Mouse (Mus musculus) C2C12 (cell line): ENCODE measurements around the gene Fem1a. TPM values are rescaled to one million over a fixed set of nuclear protein-coding genes. Genes with fewer than 3 reads are reported as not detected.

Experiments
- H3K27me3 ChIP-seq: one replicate; pipeline ENCODE4 v1.6.1; 2011; ENCODE audit not compliant: control insufficient read depth, insufficient read depth, insufficient read length
- H3K36me3 ChIP-seq: one replicate; pipeline ENCODE4 v1.6.1; 2011; ENCODE audit not compliant: control insufficient read depth, insufficient read depth
- H3K4me3 ChIP-seq: one replicate; pipeline ENCODE4 v1.5.1; 2011; ENCODE audit warnings: mild to moderate bottlenecking, control low read depth; ENCODE audit not compliant: poor library complexity, insufficient read depth, severe bottlenecking
- H3K79me2 ChIP-seq: one replicate; pipeline ENCODE4 v1.6.1; 2011; ENCODE audit not compliant: control insufficient read depth, insufficient read depth
- H3K79me3 ChIP-seq: one replicate; pipeline ENCODE4 v1.6.1; 2011; ENCODE audit warnings: low read depth, control low read depth
- H3ac ChIP-seq: one replicate; pipeline ENCODE3; 2011; ENCODE audit warnings: low read depth; ENCODE audit not compliant: control insufficient read depth, insufficient read length
- CEBPB ChIP-seq: IDR thresholded peaks from one replicate; pipeline ENCODE4 v1.6.1; 2011; ENCODE audit warnings: low read depth, mild to moderate bottlenecking, control low read depth, moderate library complexity
- CTCF ChIP-seq: IDR thresholded peaks from one replicate; pipeline ENCODE4 v1.5.1; 2011; ENCODE audit not compliant: control insufficient read depth, insufficient read depth, insufficient read length
- FOSL1 ChIP-seq: IDR thresholded peaks from one replicate; pipeline ENCODE4 v1.8.0; 2011; ENCODE audit warnings: mild to moderate bottlenecking, low read length; ENCODE audit not compliant: poor library complexity, insufficient read depth, severe bottlenecking
- MAX ChIP-seq: IDR thresholded peaks from one replicate; pipeline ENCODE4 v1.6.1; 2011; ENCODE audit warnings: mild to moderate bottlenecking, control low read depth
- MYOD1 ChIP-seq: IDR thresholded peaks from one replicate; pipeline ENCODE4 v1.6.1; 2011; ENCODE audit warnings: low read depth; ENCODE audit not compliant: control insufficient read depth, insufficient read length
- MYOG ChIP-seq: IDR thresholded peaks from one replicate; pipeline ENCODE4 v1.6.1; 2011; ENCODE audit not compliant: control insufficient read depth, insufficient read length; ENCODE audit errors: extremely low read depth
- USF1 ChIP-seq: IDR thresholded peaks from one replicate; pipeline ENCODE4 v1.6.1; 2011; ENCODE audit warnings: low read depth, mild to moderate bottlenecking, control low read depth, moderate library complexity
- polyA plus RNA-seq: library from polyadenylated mRNA; unstranded; fragments of >200 nt; fragmentation: generic; extraction: Trizol; gene quantifications from one replicate; pipeline ENCODE4 v1.2.1, GENCODE M21; 2012; ENCODE audit warnings: missing spikeins

Gene Fem1a
- polyA plus RNA-seq, 1 experiment = 18.1 TPM

- H3K79me3 ChIP-seq = no peaks in the 10 kb centered on the region
- H3K36me3 ChIP-seq = peaks cover 15% of the 10 kb centered on the region
- H3K4me3 ChIP-seq = no peak overlapping the region
- H3ac ChIP-seq = no peak overlapping the region
- TF ChIP-seq MAX (no peak), FOSL1 (no peak), CTCF (no peak), MYOG (no peak), USF1 (no peak), CEBPB (no peak), MYOD1 (no peak)
- peaks cover 3% of the 10 kb centered on the region for H3K79me2 ChIP-seq
- no peaks in the 10 kb centered on the region for H3K27me3 ChIP-seq
Observed at GRCm38 (mm10) chr17:56281193-56281592, 24.6 kb downstream of the Fem1a start.

- TF ChIP-seq FOSL1 = no peak
- no peak for TF ChIP-seq MAX
- no peak for TF ChIP-seq CTCF
- no peak for TF ChIP-seq USF1
- TF ChIP-seq MYOD1 = no peak
- TF ChIP-seq CEBPB = no peak
- no peak for TF ChIP-seq MYOG
- Histone ChIP-seq H3K27me3 (no peaks in the 10 kb centered on the region), H3K36me3 (peaks cover 15% of the 10 kb centered on the region), H3K79me3 (no peaks in the 10 kb centered on the region), H3K4me3 (no peak overlapping the region), H3K79me2 (peaks cover 3% of the 10 kb centered on the region), H3ac (no peak overlapping the region)
Observed at GRCm38 (mm10) chr17:56282802-56283201, 26.2 kb downstream of the Fem1a start.

- peaks cover 15% of the 10 kb centered on the region for H3K36me3 ChIP-seq
- TF ChIP-seq USF1 = no peak
- TF ChIP-seq MYOD1 = no peak
- TF ChIP-seq FOSL1 = no peak
Observed at GRCm38 (mm10) chr17:56283316-56283715, 26.7 kb downstream of the Fem1a start.

GRCm38 (mm10) chr17:56285995-56286394 is 29.4 kb downstream of the Fem1a start:
- TF ChIP-seq CEBPB = no peak
- TF ChIP-seq USF1 = no peak
- no peak for TF ChIP-seq MYOG
- no peak for TF ChIP-seq CTCF
- no peak for TF ChIP-seq MAX
- TF ChIP-seq FOSL1 = no peak
- TF ChIP-seq MYOD1 = no peak
- no peaks in the 10 kb centered on the region for H3K27me3 ChIP-seq
- H3K36me3 ChIP-seq = peaks cover 9% of the 10 kb centered on the region
- H3K79me3 ChIP-seq = no peaks in the 10 kb centered on the region
- peaks cover 16% of the 10 kb centered on the region for H3K79me2 ChIP-seq
- no peak overlapping the region for H3ac ChIP-seq
- H3K4me3 ChIP-seq = no peak overlapping the region

More at GRCm38 (mm10) chr17:56283316-56283715, 26.7 kb downstream of the Fem1a start:
- Histone ChIP-seq H3K27me3 (no peaks in the 10 kb centered on the region), H3K79me2 (peaks cover 8% of the 10 kb centered on the region), H3K79me3 (no peaks in the 10 kb centered on the region), H3K4me3 (no peak overlapping the region), H3ac (no peak overlapping the region)

- Histone ChIP-seq H3K79me2 (peaks cover 16% of the 10 kb centered on the region), H3K79me3 (no peaks in the 10 kb centered on the region), H3K36me3 (peaks cover 7% of the 10 kb centered on the region), H3K4me3 (no peak overlapping the region), H3ac (no peak overlapping the region), H3K27me3 (no peaks in the 10 kb centered on the region)
- no peak for TF ChIP-seq FOSL1
- TF ChIP-seq MYOG = no peak
- TF ChIP-seq CTCF = no peak
- no peak for TF ChIP-seq MYOD1
- no peak for TF ChIP-seq MAX
- no peak for TF ChIP-seq CEBPB
- no peak for TF ChIP-seq USF1
Observed at GRCm38 (mm10) chr17:56287830-56288229, 31.2 kb downstream of the Fem1a start.

GRCm38 (mm10) chr17:56288866-56289265 is 32.3 kb downstream of the Fem1a start:
- H3K79me2 ChIP-seq = peaks cover 16% of the 10 kb centered on the region
- H3ac ChIP-seq = no peak overlapping the region
- H3K4me3 ChIP-seq = no peak overlapping the region
- no peaks in the 10 kb centered on the region for H3K79me3 ChIP-seq
- peaks cover 7% of the 10 kb centered on the region for H3K36me3 ChIP-seq
- TF ChIP-seq CEBPB (no peak), CTCF (no peak), MAX (no peak), MYOD1 (no peak), MYOG (no peak), USF1 (no peak), FOSL1 (no peak)
- H3K27me3 ChIP-seq = no peaks in the 10 kb centered on the region
